Mouse (Mus musculus): ENCODE measurements around the gene Cntnap4. TPM values are rescaled to one million over a fixed set of nuclear protein-coding genes. Genes with fewer than 3 reads are reported as not detected.
"Not testable (repeated sequence)": the region's sequence is repeated elsewhere in the genome, so short reads cannot be mapped to it uniquely, and the experiment has no call there.

The Cntnap4 gene
- total RNA-seq, 2 experiments from 2014 or later: 17.1 to 18.7 TPM

DNA sequence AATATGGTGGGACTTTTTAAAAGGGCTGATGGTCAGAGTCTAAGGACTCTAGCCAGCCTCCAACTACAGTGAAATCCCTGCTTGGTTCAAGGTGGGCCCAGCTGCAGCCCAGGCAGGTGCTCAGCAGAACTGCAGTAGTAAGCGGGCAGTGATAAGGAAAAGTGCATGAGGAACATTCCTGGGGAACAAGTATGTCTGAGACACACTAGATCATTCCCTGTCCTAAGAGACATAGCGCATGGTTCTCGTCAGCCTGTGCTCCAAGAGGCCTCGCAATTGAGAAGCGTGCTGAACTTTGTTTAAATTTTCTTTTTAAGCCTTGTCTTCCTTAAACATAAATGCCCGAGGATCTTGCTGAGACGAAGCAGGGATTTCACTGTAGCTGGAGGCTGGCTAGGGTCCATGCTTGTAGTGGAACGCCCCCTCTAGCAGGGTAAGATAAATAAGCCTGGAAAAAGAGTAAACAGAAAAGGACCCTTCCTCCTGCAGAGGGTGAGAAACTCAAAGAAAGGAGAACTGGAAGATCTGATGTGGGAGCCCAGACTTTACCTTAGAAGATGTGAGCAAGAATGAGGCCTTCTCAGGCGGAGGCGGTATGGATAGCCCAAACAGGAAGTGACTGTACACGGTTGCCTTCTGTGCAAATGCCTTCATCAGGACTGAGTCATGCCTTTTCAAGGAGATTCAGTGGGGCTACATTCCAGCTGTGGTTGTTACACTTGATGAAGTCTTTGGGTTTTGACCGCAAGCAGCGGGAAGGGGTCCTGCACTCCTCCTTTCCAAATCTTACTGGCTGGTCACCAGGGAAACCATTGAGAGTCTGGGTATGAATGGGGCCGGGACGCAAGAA is 161.0 kb downstream of the Cntnap4 start:
- no peak for DNase-seq

DNA sequence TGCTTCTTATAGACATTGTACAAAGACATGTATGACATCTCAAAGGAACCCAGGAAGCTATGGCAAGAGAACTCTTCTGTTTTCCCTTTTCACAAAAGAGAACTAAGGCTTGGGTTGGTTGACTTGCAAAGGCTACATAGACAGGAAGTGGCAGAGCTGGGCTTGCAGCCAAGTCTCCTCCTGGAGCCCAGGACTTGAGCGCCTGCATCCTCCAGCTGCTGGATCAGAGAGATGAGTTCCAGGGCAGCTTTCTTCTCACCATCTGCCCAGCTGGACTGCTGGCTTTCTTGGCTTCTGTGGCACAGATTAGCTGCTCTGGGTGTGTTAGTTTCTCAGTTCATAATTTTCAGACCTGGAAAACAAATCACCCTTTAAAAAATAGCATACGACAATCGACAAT is 165.7 kb downstream of the Cntnap4 start:
- DNase-seq: no peak

DNA sequence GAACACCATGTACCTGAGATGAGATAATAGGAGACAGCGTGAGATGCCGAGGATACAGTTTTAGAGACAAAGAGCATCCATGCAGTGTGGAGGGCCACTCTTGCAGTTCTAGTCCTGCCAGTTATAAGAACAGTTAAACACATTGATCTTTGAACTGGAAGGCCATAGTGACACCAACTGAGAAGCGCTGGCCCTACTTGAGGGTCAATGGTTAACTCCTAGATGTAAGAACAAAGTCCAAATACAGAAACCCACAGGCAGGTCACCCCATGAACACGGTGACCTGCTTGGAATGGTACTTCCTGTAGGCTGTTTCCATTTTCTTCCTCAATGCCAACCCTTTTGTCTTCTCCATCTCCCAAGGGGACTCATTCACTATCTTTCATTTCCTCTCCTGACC is 173.5 kb downstream of the Cntnap4 start:
- DNase-seq: no peak

DNA sequence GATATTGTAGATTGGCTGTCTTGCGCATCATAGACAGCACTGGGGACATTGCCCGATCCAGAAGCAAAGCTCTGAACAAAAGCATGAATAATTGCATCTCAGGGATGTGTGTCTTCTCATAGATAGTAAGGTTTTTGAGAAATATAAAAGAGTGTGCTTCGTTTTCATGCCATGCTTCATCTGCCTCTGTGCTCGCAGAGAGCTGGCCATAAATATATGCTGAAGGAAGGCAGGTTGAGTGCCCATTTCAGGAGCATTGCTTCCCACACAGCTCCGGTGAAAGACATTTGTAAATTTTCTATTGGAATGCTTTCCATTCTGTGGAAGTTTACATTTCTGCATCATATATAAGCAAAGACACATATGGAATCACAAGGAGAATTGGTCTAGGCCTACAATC is 177.5 kb downstream of the Cntnap4 start:
- DNase-seq: no peak

DNA sequence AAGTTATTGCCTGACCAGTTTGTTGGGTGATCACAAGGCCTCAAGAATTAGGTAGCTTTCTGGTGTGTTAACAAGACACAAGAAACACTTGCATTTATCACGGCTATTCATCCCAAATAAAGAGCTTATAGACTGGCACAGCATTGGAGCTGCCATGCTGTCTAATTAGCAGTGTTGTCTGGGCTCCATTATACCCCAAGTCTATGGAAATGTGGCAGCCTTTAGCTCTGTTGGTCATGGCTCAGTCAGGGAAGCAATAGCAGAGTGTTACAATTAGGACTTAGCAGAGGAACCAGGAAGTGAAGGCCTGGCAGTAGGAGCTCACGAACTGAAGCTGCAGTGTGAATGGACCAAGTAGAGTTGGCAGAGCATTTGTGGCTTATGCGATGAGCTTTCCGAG is 185.3 kb downstream of the Cntnap4 start:
- no peak for DNase-seq

DNA sequence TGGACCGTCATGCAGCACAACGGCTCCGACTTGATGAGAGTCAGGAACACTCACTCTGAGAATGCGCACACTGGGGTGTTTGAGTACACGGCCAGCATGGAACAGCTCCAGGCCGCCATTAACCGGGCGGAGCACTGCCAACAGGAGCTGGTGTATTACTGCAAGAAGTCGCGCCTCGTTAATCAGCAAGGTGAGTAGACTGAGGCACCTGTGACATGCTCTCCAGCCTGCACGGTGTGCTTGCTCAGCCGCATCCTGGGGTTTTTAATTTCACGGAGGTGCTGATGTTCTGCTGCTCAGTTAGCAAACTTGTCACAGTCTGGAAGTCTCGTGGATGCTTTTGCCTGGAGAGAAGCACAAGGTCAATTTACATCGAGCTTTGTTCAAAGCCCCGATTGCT is 233.2 kb downstream of the Cntnap4 start:
- no peak for DNase-seq

DNA sequence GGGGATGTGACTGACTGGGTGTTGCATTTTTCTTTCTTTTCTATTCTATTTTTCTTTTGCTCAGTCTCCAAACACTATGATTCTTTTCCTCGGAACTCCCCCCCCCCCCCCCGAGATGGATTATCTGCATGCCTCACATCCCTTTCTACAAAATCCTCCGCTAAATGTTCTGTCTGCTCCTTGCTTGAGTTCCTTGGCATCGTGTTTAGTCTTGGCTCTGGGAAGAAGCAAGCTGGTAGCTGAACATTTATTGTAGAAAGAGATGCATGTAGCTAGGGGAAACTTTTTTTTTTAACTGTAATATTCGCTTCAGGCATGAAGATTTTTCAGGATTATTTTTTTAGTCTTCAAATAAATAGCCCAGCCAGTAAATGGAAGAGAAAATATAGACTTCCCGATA is 239.5 kb downstream of the Cntnap4 start:
- no peak for DNase-seq

DNA sequence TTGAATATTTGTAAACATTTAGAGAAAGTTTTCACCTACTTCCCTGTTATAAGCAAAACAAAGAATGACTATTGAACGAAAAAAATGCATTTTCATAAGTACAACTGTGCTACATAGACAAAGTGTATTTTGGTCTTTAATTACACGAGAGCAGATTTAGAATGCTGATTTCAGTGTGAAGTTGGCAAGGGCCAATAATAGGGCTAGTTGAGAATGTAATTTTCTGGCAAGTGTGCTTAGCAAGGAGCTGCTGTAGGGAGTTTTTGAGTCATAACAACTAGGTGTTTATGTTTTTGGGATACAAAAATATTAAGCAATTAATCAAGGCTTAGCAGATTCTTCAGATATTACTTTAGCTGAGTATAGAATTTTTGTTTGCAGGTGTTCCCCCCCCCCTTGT is 271.2 kb downstream of the Cntnap4 start:
- no peak for DNase-seq

DNA sequence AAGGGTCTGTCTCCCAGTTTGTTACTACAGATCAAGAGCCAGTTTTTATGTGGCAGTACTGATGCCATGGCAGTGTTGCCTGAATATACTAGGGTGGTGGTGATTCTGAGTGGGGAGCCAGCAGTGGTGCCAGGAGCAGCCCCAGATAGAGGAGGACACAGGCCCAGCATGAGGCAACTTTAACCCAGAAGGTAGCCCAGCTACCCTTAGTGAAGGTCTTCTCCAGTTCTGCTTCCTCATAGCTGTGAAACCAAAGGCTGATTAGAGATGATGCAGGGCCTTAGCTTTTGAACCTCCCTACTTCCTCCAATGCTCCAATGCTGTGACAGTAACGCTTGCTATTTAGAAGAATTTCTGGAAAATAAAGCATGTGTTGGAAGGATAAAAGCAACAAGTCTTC is 279.7 kb downstream of the Cntnap4 start:
- DNase-seq: not testable (repeated sequence)

DNA sequence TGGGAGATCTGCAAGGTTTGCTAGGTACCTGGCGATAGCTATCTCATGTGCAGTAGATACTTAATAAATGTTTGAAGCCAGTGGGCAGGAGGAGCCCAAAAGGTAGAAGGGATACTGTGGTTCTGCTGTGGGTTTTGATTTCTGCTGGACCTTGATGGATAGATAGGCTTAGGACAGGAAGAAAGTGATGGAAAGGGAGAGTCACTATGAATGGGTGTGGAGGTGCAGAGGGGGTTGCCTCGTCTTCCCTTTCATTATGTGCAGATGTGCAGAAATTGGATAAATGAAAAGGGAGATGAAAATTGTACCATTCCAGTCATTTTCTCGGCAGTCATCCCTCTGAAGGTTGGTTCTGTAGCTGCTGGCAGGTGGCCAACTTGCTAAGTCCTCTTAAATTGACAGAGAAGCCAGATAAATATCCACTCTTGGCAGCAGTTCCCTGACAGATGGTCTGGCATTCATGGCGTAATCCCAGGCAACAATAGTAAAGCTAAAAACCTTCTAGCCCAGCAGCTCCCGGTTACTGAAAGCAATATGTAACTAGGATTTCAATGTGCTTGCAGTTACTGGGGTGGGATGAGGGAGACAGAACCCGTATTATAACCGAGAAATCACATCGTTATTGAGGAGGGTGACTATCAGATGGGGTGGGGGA is 336.7 kb downstream of the Cntnap4 start:
- DNase-seq: peak; percentile 80 to 82

DNA sequence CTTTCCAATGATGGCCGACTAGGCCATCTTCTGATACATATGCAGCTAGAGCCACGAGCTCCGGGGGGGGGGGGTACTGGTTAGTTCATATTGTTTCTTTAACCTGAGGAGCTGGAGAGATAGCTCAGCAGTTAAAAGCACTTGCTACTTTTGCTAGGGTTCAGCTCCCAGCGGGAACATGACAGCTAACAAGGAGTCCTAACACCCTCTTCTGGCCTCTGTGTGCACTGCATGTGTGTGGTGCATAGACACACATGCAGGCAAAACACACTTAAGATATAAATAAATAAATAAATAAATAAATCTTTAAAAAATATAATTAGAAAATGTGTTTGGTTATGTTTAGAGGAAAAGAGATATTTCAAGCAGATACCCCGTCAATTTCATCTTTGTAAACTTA is 339.7 kb downstream of the Cntnap4 start:
- no peak for DNase-seq

DNA sequence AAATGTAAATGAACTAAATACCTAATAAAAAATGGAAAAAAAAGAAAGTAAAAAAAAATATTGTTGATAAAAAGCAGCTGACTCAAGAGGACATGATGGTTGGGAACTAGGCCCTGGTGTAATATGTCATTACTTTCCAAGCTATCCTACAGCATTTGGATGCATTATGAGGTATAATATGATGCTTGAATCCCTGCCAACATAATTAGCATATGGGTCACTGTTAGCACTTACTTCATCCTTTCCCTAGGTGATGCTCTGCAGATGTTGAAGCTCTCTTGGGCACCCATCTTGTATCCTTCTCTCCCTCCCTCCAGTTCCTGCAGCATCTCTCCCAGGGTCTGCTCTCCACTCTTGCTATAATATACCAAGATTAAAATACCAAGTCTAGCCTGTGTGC is 341.6 kb downstream of the Cntnap4 start:
- no peak for DNase-seq

DNA sequence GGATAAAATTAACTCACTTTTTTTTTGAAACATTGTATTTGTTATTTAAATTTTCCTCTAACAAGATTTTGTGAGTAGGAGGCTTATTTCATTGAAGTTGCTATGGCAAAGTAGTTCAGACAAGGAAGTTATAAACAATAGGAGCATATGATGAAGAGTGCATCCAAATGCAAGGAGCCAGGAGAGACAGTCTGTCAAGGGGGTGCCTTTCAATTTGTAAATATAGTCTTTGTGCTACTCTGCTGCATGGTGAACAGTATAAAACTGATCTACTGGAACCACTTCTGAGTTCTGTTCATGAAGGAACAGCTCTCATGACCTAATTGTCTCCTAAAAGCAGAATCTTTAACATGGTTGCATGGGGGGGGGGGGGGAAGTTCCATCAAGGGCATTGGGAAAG is 352.3 kb downstream of the Cntnap4 start:
- no peak for DNase-seq

DNA sequence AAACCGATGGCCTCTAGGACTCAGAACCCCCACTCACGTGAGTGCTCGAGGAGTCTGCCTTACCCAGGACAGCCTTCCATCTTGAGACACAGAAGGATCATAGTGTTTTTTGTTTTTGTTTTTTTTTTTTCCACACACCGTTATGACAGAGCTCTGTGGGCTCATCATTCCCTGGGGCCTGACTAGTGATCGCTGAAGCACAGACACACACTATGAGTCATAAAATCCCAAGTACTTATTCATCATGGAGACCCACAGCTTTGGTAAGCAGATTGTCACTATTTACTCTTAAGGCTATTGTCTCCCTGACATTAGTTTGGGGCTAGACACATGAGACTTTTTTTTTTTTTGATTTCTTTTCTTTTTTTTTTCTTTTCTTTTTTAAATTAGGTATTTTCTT is 352.9 kb downstream of the Cntnap4 start:
- DNase-seq: no peak
